Mouse (Mus musculus) cerebellum, adult 2 months (tissue): ENCODE data around the gene Eif4e3. TPM values are rescaled to one million over a fixed set of nuclear protein-coding genes. Genes with fewer than 3 reads are reported as not detected.

Experiments used
- DNase-seq, 2 experiments: peaks; one replicate each; pipeline ENCODE4 v3.0.0; 2021
- H3K27ac ChIP-seq: fragments of 200-500 bp; 2 replicates; pipeline ENCODE4 v1.5.1; 2012; ENCODE audit warnings: low read length, control low read depth, inconsistent platforms; ENCODE audit not compliant: insufficient read depth
- H3K27me3 ChIP-seq: fragments of 200-500 bp; 2 replicates; pipeline ENCODE4 v1.6.1; 2012; ENCODE audit warnings: inconsistent platforms, mild to moderate bottlenecking, low read length, moderate library complexity; ENCODE audit not compliant: control insufficient read depth, insufficient read depth
- H3K4me1 ChIP-seq: fragments of 200-500 bp; 2 replicates; pipeline ENCODE4 v1.6.1; 2011; ENCODE audit warnings: low read length; ENCODE audit not compliant: control insufficient read depth, insufficient read depth
- H3K4me3 ChIP-seq: fragments of 200-500 bp; replicated peaks from 2 replicates; pipeline ENCODE3; 2011; ENCODE audit warnings: mild to moderate bottlenecking, low read depth, low read length, control low read depth; ENCODE audit not compliant: insufficient read depth
- CTCF ChIP-seq: fragments of 200-500 bp; IDR thresholded peaks from 2 replicates; pipeline ENCODE4 v1.5.1; 2011; ENCODE audit warnings: low read depth, mild to moderate bottlenecking, control low read depth, low read length, moderate library complexity, borderline replicate concordance; ENCODE audit not compliant: insufficient read depth
- POLR2A ChIP-seq: fragments of 200-500 bp; IDR thresholded peaks from 2 replicates; pipeline ENCODE4 v1.6.1; 2011; ENCODE audit warnings: low read length, control low read depth, borderline replicate concordance; ENCODE audit not compliant: insufficient read depth
- WGBS: fragments of 180-500 bp; shearing (Covaris S2); methylation state at CpG from one replicate; pipeline ENCODE4 v1.1.7; 2018; 5-methylcytosine and 5-hydroxymethylcytosine counted together
- polyA plus RNA-seq: library from polyadenylated mRNA; depleted of rRNA; stranded (reverse); fragments of >200 nt; gene quantifications from 2 replicates; pipeline ENCODE4 v1.2.3, GENCODE M21; 2012; rRNA removed

Eif4e3 gene
- polyA plus RNA-seq, 1 experiment = 16.0 TPM

- no peaks in the 10 kb centered on the region for H3K27me3 ChIP-seq
- TF ChIP-seq POLR2A (no peak), CTCF (no peak)
- DNase-seq = no peak
- 0 out of 2 replicates have a peak, but pooled peaks cover 2% of the 10 kb centered on the region for H3K4me1 ChIP-seq
- H3K4me3 ChIP-seq = no peak overlapping the region
- H3K27ac ChIP-seq = no peak overlapping the region
- 53% methylated on average over 6 of the region's 6 CpGs for WGBS
Measured at GRCm38 (mm10) chr6:99575633-99576032, 90.9 kb downstream of the Eif4e3 start.

Other genes with a start within 250 kb of the Eif4e3 start
- 21.0 and 22.0 TPM in 2 replicates for gene Foxp1, start 144.1 kb downstream of the Eif4e3 start, polyA plus RNA-seq
- 2.5 and 2.8 TPM in 2 replicates for gene Gm20696, start within 50 bp of the Eif4e3 start, polyA plus RNA-seq
- 10.0 and 10.4 TPM in 2 replicates for gene Gpr27, start 25.9 kb upstream of the Eif4e3 start, polyA plus RNA-seq
- not detected in 2 replicates for gene Prok2, start 59.6 kb upstream of the Eif4e3 start, polyA plus RNA-seq